Mouse (Mus musculus) CH12.LX (cell line): Measurements from ENCODE around the gene Ifngr2. TPM values are rescaled to one million over a fixed set of nuclear protein-coding genes. Genes with fewer than 3 reads are reported as not detected.

ENCODE experiments used
- DNase-seq: peaks from one replicate; pipeline ENCODE4 v3.0.0-alpha.2; 2013; ENCODE audit errors: extremely low read depth
- H3K27ac ChIP-seq: 2 replicates; pipeline ENCODE4 v1.5.1; 2012; ENCODE audit warnings: low read depth, mild to moderate bottlenecking, control low read depth, moderate library complexity; ENCODE audit not compliant: insufficient read depth
- H3K27me3 ChIP-seq: replicated peaks from 2 replicates; pipeline ENCODE3; 2012; ENCODE audit warnings: inconsistent platforms
- H3K36me3 ChIP-seq, 2 experiments: replicated peaks in 1 of 2; 2 replicates each; pipeline versions ENCODE3 to v1.6.1; 2012; ENCODE audit warnings: inconsistent platforms in 1 of 2, low read length in 1 of 2, mild to moderate bottlenecking in 1 of 2, mixed read lengths in 1 of 2, moderate library complexity in 1 of 2; ENCODE audit not compliant: control insufficient read depth in 1 of 2, insufficient read depth in 1 of 2
- H3K4me1 ChIP-seq, 2 experiments: 2 replicates each; pipeline ENCODE4 v1.6.1; 2012; ENCODE audit warnings: inconsistent platforms in 1 of 2, moderate library complexity in 1 of 2; ENCODE audit not compliant: insufficient read depth in 2 of 2, control insufficient read depth in 1 of 2
- H3K4me2 ChIP-seq: 2 replicates; pipeline ENCODE4 v1.6.1; 2012; ENCODE audit warnings: low read depth, mild to moderate bottlenecking, control low read depth; ENCODE audit not compliant: poor library complexity, insufficient read depth, severe bottlenecking
- H3K4me3 ChIP-seq, 3 experiments: fragments of 150-350 bp in 1 of 3; sonication (generic) in 1 of 3; replicated peaks in 1 of 3; 2 replicates each; pipeline versions ENCODE3 to v1.5.1; 2011 to 2012; ENCODE audit warnings: low read depth in 2 of 3, low read length in 2 of 3, mild to moderate bottlenecking in 2 of 3, moderate library complexity in 2 of 3, control low read depth in 1 of 3, improper control_type of control experiment in 1 of 3, inconsistent platforms in 1 of 3, mixed read lengths in 1 of 3; ENCODE audit not compliant: poor library complexity in 1 of 3
- H3K79me2 ChIP-seq: replicated peaks from 2 replicates; pipeline ENCODE4 v1.6.1; 2012; ENCODE audit warnings: mild to moderate bottlenecking, moderate library complexity; ENCODE audit not compliant: control insufficient read depth, poor library complexity, insufficient read depth, severe bottlenecking; ENCODE audit errors: extremely low read depth
- H3K9ac ChIP-seq: 2 replicates; pipeline ENCODE4 v1.6.1; 2012; ENCODE audit warnings: low read depth, mild to moderate bottlenecking, control low read depth, moderate library complexity; ENCODE audit not compliant: insufficient read depth
- H3K9me3 ChIP-seq: replicated peaks from 2 replicates; pipeline ENCODE3; 2012; ENCODE audit warnings: low read length, inconsistent platforms, mixed read lengths
- CTCF ChIP-seq, 2 experiments: IDR thresholded peaks in 1 of 2; conservative IDR thresholded peaks in 1 of 2; 2 replicates each; pipeline ENCODE4 v1.5.1; 2011 to 2012; ENCODE audit warnings: low read depth in 2 of 2, low read length in 2 of 2, improper control_type of control experiment in 1 of 2, inconsistent platforms in 1 of 2, mild to moderate bottlenecking in 1 of 2, moderate library complexity in 1 of 2
- E2F4 ChIP-seq: IDR thresholded peaks from 2 replicates; pipeline ENCODE4 v1.6.1; 2011; ENCODE audit warnings: low read depth, low read length, improper control_type of control experiment; ENCODE audit not compliant: insufficient replicate concordance
- ELF1 ChIP-seq: IDR thresholded peaks from 2 replicates; pipeline ENCODE4 v1.6.1; 2014; ENCODE audit warnings: low read depth, mild to moderate bottlenecking, inconsistent platforms, low read length, improper control_type of control experiment
- EP300 ChIP-seq: IDR thresholded peaks from 2 replicates; pipeline ENCODE4 v1.6.1; 2011; ENCODE audit warnings: low read length, improper control_type of control experiment
- IRF4 ChIP-seq: IDR thresholded peaks from 2 replicates; pipeline ENCODE4 v1.6.1; 2014; ENCODE audit warnings: low read depth, mild to moderate bottlenecking, inconsistent platforms, low read length, improper control_type of control experiment
- JUN ChIP-seq: IDR thresholded peaks from 2 replicates; pipeline ENCODE4 v1.6.1; 2011; ENCODE audit warnings: low read depth, mild to moderate bottlenecking, low read length, improper control_type of control experiment, moderate library complexity; ENCODE audit not compliant: insufficient read depth
- JUND ChIP-seq: conservative IDR thresholded peaks from 2 replicates; pipeline ENCODE4 v1.6.1; 2011; ENCODE audit warnings: low read depth, low read length, improper control_type of control experiment
- KAT2A ChIP-seq: IDR thresholded peaks from 2 replicates; pipeline ENCODE4 v1.6.1; 2012; ENCODE audit warnings: low read length, improper control_type of control experiment, inconsistent platforms; ENCODE audit not compliant: insufficient replicate concordance
- MAZ ChIP-seq: IDR thresholded peaks from 2 replicates; pipeline ENCODE4 v1.6.1; 2012; ENCODE audit warnings: low read depth, mild to moderate bottlenecking, inconsistent platforms, low read length, improper control_type of control experiment, moderate library complexity
- MEF2A ChIP-seq: IDR thresholded peaks from 2 replicates; pipeline ENCODE4 v1.6.1; 2014; ENCODE audit warnings: low read depth, mild to moderate bottlenecking, inconsistent platforms, low read length, improper control_type of control experiment, borderline replicate concordance
- MXI1 ChIP-seq: IDR thresholded peaks from 2 replicates; pipeline ENCODE4 v1.6.1; 2011; ENCODE audit warnings: mild to moderate bottlenecking, low read depth, low read length, improper control_type of control experiment
- NRF1 ChIP-seq: IDR thresholded peaks from 2 replicates; pipeline ENCODE4 v1.6.1; 2014; ENCODE audit warnings: low read depth, mild to moderate bottlenecking, inconsistent platforms, low read length, improper control_type of control experiment, moderate library complexity
- PAX5 ChIP-seq: IDR thresholded peaks from 2 replicates; pipeline ENCODE4 v1.6.1; 2012; ENCODE audit warnings: low read length, inconsistent platforms, mixed read lengths
- POLR2AphosphoS2 ChIP-seq: IDR thresholded peaks from 2 replicates; pipeline ENCODE4 v1.6.1; 2011; ENCODE audit warnings: low read depth, low read length, improper control_type of control experiment
- RAD21 ChIP-seq: IDR thresholded peaks from 2 replicates; pipeline ENCODE4 v1.6.1; 2011; ENCODE audit warnings: low read depth, mild to moderate bottlenecking, low read length, improper control_type of control experiment, moderate library complexity
- RCOR1 ChIP-seq: conservative IDR thresholded peaks from 2 replicates; pipeline ENCODE4 v1.6.1; 2012; ENCODE audit warnings: low read depth, mild to moderate bottlenecking, inconsistent platforms, low read length, improper control_type of control experiment
- SIN3A ChIP-seq: IDR thresholded peaks from 2 replicates; pipeline ENCODE4 v1.6.1; 2012; ENCODE audit warnings: low read length, improper control_type of control experiment, inconsistent platforms
- SMC3 ChIP-seq: IDR thresholded peaks from 2 replicates; pipeline ENCODE4 v1.6.1; 2011; ENCODE audit warnings: low read depth, low read length, improper control_type of control experiment
- TBP ChIP-seq: conservative IDR thresholded peaks from 2 replicates; pipeline ENCODE4 v1.6.1; 2011; ENCODE audit warnings: low read depth, low read length, improper control_type of control experiment
- TCF12 ChIP-seq: IDR thresholded peaks from 2 replicates; pipeline ENCODE4 v1.6.1; 2014; ENCODE audit warnings: low read depth, mild to moderate bottlenecking, inconsistent platforms, low read length, improper control_type of control experiment
- UBTF ChIP-seq: IDR thresholded peaks from 2 replicates; pipeline ENCODE4 v1.6.1; 2012; ENCODE audit warnings: low read depth, mild to moderate bottlenecking, inconsistent platforms, low read length, improper control_type of control experiment, moderate library complexity
- USF2 ChIP-seq: conservative IDR thresholded peaks from 2 replicates; pipeline ENCODE4 v1.6.1; 2011; ENCODE audit warnings: low read depth, low read length, improper control_type of control experiment
- ZKSCAN1 ChIP-seq: IDR thresholded peaks from 2 replicates; pipeline ENCODE4 v1.6.1; 2012; ENCODE audit warnings: low read depth, inconsistent platforms, low read length, improper control_type of control experiment, borderline replicate concordance
- ZMIZ1 ChIP-seq: IDR thresholded peaks from 2 replicates; pipeline ENCODE4 v1.6.1; 2012; ENCODE audit warnings: low read depth, mild to moderate bottlenecking, inconsistent platforms, low read length, improper control_type of control experiment
- ZNF384 ChIP-seq: IDR thresholded peaks from 2 replicates; pipeline ENCODE4 v1.6.1; 2012; ENCODE audit warnings: low read depth, low read length, improper control_type of control experiment, inconsistent platforms
- dilution Hi-C: fragments of 300-500 bp; cut with MboI; formaldehyde crosslinking; loops from 2 replicates; pipeline ENCODE4 v1.14.3; 2020; ENCODE audit warnings: low sequenced_read_pairs; ENCODE audit not compliant: extremely low pct_unique_long_range_greater_than_20kb, extremely low pct_ligation_motif_present
- in situ Hi-C: fragments of 300-500 bp; cut with MboI; formaldehyde crosslinking; loops from 3 replicates; pipeline ENCODE4 v1.14.3; 2019; ENCODE audit warnings: low sequenced_read_pairs, low pct_ligation_motif_present, low pct_unique_long_range_greater_than_20kb, mixed read lengths
- polyA plus RNA-seq: library from polyadenylated mRNA; unstranded; fragments of >175 nt; gene quantifications from 2 replicates; pipeline ENCODE4 v1.2.1, GENCODE M21; 2012; ENCODE audit warnings: low read depth; ENCODE audit not compliant: insufficient read length
- total RNA-seq, 2 experiments: library from RNA; depleted of rRNA; stranded (reverse); fragments of 300-350 nt in 1 of 2; fragments of >200 nt in 1 of 2; gene quantifications; 2 replicates each; pipeline ENCODE4 v1.2.3; 2012 to 2014

The Ifngr2 gene
- total and polyA plus RNA-seq, 3 experiments = 29.6 to 39.2 (median 36.1) TPM

- no peaks in the 10 kb centered on the region for H3K9me3 ChIP-seq
- TF ChIP-seq ZMIZ1 (no peak), SMC3 (no peak), TBP (no peak), POLR2AphosphoS2 (no peak), SIN3A (no peak), ELF1 (peak; percentile 77), KAT2A (no peak), ZKSCAN1 (no peak), MEF2A (no peak; the same call in 1 of the 2 replicates), TCF12 (no peak), ZNF384 (no peak), E2F4 (no peak), JUND (no peak), MXI1 (no peak; the same call in 1 of the 2 replicates), EP300 (no peak), RCOR1 (no peak), UBTF (no peak; the same call in 1 of the 2 replicates), MAZ (peak; percentile 94), NRF1 (peak; percentile 66)
- no peak within 1 kb of the TSS for H3K27ac ChIP-seq
- no peaks in the 10 kb centered on the region for H3K79me2 ChIP-seq
- H3K4me1 ChIP-seq = peaks cover 9 to 34% of the 10 kb centered on the region in 2 experiments
- peak within 1 kb of the TSS; percentile 67 to 86 (median 80) for H3K4me3 ChIP-seq
- H3K36me3 ChIP-seq = peaks cover 0 to 10% of the 10 kb centered on the region in 2 experiments
- in situ Hi-C loops = loop anchor here (5.0 to 10.0 kb wide), 2 partner anchors 85 to 233 kb away; no protein-coding TSS in a partner anchor
- peak; percentile 98 for DNase-seq
- H3K9ac ChIP-seq = peak within 1 kb of the TSS; percentile 54
- H3K4me2 ChIP-seq = peak within 1 kb of the TSS; percentile 76
- dilution Hi-C loops = no loop called here
- peaks cover 13% of the 10 kb centered on the region for H3K27me3 ChIP-seq
Observed at GRCm38 (mm10) chr16:91597672-91598010, 50.8 kb downstream of the Ifngr2 start, which contains the start of gene Tmem50b. TSS of gene Tmem50b (minus strand) at chr16:91597800.

DNA sequence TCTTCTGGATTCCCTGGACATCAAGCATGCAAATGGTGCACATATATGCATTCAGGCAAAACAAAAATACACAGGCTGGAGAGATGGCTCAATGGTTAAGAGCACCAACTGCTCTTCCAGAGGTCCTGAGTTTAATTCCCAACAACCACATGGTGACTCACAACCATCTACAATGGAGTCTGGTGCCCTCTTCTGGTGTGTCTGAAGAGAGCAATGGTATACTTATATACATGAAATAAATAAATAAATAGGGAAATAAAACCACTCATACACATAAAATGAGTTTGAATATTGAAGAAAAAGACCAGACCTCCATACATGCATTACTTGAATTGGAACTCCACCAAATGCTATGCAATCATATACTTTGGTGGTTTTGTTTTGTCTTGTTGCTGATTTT, 52.4 kb downstream of the Ifngr2 start:
- Histone ChIP-seq H3K4me2 (no peak overlapping the region; the same call in 1 of the 2 replicates), H3K79me2 (no peaks in the 10 kb centered on the region), H3K27me3 (peaks cover 14% of the 10 kb centered on the region), H3K4me1 (peaks cover 9 to 28% of the 10 kb centered on the region in 2 experiments), H3K27ac (no peak overlapping the region), H3K4me3 (no peak overlapping the region), H3K9me3 (no peaks in the 10 kb centered on the region), H3K9ac (no peak overlapping the region), H3K36me3 (peaks cover 0 to 4% of the 10 kb centered on the region in 2 experiments)
- no peak for DNase-seq
- dilution Hi-C loops = no loop called here
- in situ Hi-C loops = loop anchor here (5.0 to 10.0 kb wide), 2 partner anchors 87 to 234 kb away; no protein-coding TSS in a partner anchor
- TF ChIP-seq ZKSCAN1 (no peak), PAX5 (no peak), TBP (no peak), JUN (no peak), E2F4 (no peak), CTCF (conservative IDR thresholded peaks at IDR 0.05 in 1 of 2, IDR thresholded peaks at IDR 0.05 in 1 of 2; ENCODE audit: low read depth in 2 of 2, low read length in 2 of 2) (peak in 1 of 2 experiments; percentile 52; a peak in 2 of 4 replicates), IRF4 (no peak), USF2 (no peak), ELF1 (no peak), RAD21 (peak; percentile 38), MEF2A (no peak)
